Mouse (Mus musculus): ENCODE results near the gene Hs1bp3. TPM values are rescaled to one million over a fixed set of nuclear protein-coding genes. Genes with fewer than 3 reads are reported as not detected.

Gene Hs1bp3
- 1 to 10 TPM; 6.8 to 7.0 TPM for total RNA-seq (2021)
- long read RNA-seq, experiment 1, transcript Hs1bp3-201 (7 exons, 2,959 nt) = major isoform, 7 of 9 reads
- long read RNA-seq, experiment 1, partial matches to known transcripts = 1 of 9 reads
- long read RNA-seq, experiment 1, other reads (novel, unspliced or antisense) = 1 of 9 reads
- long read RNA-seq, experiment 2, partial matches to known transcripts = 0 of 4 reads
- long read RNA-seq, experiment 2, other reads (novel, unspliced or antisense) = 0 of 4 reads

DNA sequence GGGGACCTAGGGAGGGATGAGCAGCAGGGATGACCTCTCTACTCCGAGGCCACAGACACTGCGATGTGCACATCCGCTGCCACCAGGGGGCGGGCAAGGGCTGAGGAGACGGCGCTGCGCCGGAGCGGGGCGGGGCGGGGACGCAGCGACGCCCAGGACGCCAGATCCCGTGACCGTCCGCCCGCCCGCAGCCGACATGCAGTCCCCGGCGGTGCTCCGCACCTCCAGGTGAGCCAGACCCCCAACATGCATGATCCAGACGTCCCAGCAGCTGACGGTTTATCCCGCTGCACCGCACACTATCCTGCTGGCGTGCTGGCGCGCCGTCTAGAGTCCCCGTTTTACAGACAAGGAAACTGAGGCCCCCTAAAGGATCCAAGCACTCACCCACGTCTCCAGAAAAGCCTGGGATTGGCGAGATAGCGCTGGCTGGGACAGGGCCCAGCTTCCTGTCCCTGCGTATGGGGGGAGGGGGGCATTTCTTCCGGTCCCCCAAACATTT, at the start of gene Hs1bp3:
TSS of gene Hs1bp3 (plus strand) at position 163 of the 502 bp plus-strand sequence.
- DNase-seq (ENCODE audit: low spot score) = peak; percentile 83

- DNase-seq (ENCODE audit: low spot score) = no peak
Measured at GRCm38 (mm10) chr12:8266311-8266710, 46.9 kb upstream of the Hs1bp3 start.

- DNase-seq (ENCODE audit: low spot score) = no peak
Measured at GRCm38 (mm10) chr12:8269627-8270026, 43.6 kb upstream of the Hs1bp3 start.

DNA sequence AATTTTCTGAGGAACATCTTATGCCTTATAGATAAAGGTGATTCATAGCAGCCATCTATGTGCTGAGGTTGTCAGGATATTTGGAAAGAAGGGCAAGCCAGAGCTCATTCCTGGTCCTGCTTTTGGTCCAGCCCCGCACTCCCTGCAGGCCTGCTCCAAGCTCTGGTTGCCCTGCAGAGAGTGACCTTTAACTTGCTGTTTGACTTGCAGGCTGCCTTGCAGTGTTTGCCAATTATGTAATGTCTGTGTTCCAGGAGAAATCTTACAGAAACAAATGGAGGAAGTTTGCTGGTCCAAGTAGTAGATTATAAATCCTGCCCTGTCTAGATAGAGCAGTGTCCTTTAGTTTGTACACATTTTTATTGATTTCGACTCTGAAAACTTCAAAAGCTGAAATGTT, 41.8 kb upstream of the Hs1bp3 start:
- DNase-seq (ENCODE audit: low spot score) = no peak

DNA sequence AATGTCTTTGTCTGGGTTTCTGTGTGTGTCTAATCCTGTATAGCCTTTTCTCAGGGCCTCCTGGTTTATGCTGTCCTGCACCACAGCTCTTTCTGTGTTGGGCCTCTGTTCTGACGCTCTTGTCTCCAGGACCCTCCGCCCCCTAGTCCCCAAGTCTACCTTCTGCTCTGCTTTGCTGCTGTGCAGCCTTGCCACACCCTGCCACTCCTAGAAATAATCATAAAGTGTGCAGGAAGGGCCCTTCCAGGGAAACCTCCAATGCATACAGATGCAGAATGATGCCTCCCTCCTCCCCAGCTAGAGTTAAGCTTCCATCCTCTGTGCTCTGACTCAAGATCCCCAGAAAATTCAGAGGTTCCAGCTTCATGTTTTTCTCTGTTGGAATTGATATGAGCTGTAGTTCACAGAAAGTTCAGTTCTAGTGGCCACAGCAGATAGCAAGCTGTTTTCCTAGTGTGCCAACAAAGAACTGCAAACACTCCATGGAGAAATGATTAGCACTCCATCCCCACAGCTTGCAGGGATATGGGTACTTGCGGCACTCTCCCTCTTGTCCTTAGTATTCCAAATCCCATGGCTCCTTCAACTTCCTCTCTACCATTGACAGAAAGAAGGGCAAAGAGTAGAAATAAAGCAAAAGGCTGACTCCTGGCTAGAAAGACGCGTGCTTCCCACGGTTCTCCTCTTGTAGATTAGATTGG, 39.6 kb upstream of the Hs1bp3 start:
- DNase-seq (ENCODE audit: low spot score) = no peak

GRCm38 (mm10) chr12:8275424-8275823, 37.8 kb upstream of the Hs1bp3 start:
- DNase-seq (ENCODE audit: low spot score) = no peak

GRCm38 (mm10) chr12:8281225-8282017, 31.8 kb upstream of the Hs1bp3 start:
- no peak for DNase-seq (ENCODE audit: low spot score)

GRCm38 (mm10) chr12:8287970-8288369, 25.3 kb upstream of the Hs1bp3 start:
- no peak for DNase-seq (ENCODE audit: low spot score)

GRCm38 (mm10) chr12:8289099-8289498, 24.1 kb upstream of the Hs1bp3 start:
- DNase-seq (ENCODE audit: low spot score) = no peak

- DNase-seq (ENCODE audit: low spot score) = no peak
Measured at GRCm38 (mm10) chr12:8289499-8289898, 23.7 kb upstream of the Hs1bp3 start.

GRCm38 (mm10) chr12:8291157-8291853, 21.9 kb upstream of the Hs1bp3 start:
- DNase-seq (ENCODE audit: low spot score) = no peak

DNA sequence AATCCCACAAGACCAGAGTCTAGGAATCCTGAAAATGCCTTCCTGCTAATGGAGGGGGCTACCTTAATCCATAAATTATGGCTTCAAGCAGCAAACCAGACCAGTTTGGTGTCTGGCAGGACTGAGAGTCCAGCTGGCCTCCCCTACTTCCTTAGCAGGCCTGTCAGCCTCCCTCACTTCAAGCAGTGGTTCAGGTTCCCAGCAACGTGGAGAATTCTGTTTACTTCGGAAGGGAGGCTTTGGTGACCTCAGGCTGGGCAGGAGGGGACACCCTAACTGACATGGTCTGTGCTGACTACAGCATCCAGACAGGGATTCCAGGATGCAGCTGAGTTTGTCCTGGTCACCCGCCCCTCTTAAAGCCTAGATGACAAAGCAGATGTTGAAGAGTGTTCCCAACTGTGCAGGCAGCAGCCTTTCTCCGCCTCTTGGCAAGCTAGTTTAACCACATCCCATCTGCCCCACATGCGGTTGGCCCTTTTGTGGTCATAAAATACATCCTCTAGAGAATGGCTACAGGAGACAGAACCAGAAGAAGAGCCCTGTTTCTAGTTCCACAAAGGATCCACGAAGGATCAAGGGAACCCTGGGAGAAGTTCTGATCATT, 17.8 kb upstream of the Hs1bp3 start:
- no peak for DNase-seq (ENCODE audit: low spot score)

GRCm38 (mm10) chr12:8296154-8296553, 17.1 kb upstream of the Hs1bp3 start:
- DNase-seq (ENCODE audit: low spot score) = no peak

GRCm38 (mm10) chr12:8297586-8298214, 15.5 kb upstream of the Hs1bp3 start:
- no peak for DNase-seq (ENCODE audit: low spot score)

DNA sequence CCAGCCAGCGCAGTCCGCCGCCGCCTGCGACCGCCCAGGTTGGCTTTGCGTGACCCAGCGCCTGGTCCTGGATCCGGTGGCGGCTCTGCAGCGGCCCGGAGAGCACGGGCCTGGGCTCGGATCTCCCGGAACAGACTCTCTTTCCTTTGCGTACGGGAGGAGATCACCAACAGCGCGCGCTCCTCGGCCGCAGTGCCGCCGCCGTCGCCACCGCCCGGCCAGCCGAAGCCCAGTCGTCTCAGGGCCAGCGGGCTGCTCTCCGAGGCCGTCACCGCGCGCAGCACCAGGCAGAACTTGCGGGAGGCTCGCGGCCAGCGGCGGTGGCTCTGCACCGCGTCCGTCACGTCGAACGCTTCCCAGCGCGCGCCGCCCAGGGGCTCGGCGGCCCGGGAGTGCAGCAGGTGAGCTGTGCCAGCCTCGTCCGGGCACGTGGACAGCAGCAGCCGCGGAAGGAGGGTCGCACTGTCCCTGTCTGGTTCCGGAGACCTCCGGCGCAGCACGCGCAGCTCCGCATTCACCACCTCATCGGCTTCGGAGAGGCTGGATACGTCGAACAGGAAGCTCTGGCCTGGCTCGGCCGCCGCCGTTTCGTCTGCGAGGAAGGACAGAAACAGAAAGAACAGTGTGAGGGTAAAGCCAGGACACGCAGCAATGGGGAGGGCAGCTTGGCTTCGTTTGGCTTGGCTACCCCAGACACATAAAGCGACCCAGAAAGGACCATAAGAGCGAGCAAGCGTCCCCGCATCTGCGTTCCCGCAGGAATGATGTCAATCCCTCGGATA, 14.7 kb upstream of the Hs1bp3 start:
- DNase-seq (ENCODE audit: low spot score) = no peak

GRCm38 (mm10) chr12:8299143-8300110, 13.8 kb upstream of the Hs1bp3 start:
- DNase-seq (ENCODE audit: low spot score) = no peak

DNA sequence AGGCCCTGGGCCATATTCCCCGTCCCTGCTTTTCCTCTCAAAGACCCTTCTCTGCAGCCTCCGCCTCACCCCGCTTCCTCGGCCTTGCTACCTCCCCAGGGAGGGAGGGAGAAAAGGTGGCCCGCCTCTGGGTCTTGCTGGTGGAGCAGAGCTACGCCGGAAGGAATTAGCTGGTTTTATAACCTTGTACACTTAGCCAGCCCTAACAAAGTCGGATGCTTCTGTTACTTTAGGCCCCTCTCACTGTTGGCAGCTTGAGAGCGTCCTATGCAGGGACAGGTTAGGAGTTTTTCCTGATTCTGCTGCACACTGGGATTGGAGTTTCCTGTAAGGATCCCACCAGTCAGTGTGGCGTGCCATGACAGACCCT, 13.1 kb upstream of the Hs1bp3 start:
- DNase-seq (ENCODE audit: low spot score) = no peak

DNA sequence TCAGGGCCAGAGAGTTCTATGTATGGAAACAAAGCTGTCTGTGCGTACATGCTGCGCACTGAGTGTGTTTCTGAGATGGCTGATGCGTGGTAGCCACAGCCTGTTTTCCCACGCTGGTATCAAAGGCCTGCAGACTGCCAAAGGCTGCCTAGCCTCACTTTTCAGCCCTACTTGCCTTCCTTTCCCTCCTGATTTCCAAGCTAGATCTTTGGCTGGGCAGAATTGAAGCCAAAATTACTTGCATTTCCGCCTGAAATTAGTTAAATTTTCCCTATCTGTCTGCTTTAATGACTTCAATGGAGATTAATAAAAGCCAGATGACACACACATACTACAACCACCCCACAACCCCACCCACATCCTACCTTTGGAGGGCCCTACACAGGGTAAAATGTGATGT, 12.7 kb upstream of the Hs1bp3 start:
- DNase-seq (ENCODE audit: low spot score) = no peak

All from gastrocnemius, adult 18-20 months (tissue).